Comparison of ENCODE assay signal across 21 mouse cellular contexts in the genomic region with DNA sequence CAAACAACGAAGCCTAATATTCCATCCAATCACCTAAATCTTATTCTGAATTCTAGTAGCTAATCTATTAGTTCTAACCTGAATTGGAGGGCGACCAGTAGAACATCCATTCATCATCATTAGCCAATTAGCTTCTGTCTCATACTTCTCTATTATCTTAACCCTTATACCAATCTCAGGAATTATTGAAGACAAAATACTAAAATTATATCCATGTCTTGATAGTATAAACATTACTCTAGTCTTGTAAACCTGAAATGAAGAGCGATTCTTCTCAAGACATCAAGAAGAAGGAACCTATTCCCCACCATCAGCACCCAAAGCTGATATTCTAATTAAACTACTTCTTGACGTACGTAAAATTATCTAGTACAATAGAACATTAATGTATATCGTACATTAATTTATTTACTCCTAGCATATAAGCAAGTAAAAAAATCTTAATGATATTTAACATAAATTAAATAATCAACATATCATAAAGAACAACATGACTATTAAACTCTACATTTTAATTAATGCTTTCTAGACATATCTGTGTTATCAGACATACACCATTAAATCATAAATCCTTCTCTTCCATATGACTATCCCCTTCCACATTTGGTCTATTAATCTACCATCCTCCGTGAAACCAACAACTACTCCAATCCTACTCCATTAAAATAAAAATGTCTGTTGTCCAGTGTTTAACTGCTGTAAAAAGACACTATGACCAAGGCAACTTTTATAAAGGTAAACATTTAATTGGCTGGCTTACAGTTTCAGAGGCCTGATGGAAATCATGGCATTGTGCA. TPM values are rescaled to one million over a fixed set of nuclear protein-coding genes. Genes with fewer than 3 reads are reported as not detected.
A peak's percentile ranks its signal among the peaks of the same experiment; 100 is the strongest.
DNase-seq lines count a peak whose midpoint lies in the region; ATAC-seq and TF ChIP-seq lines count a peak whose summit lies in the region.
"Had no signal": no experiment of that assay in that cellular context is flagged by ENCODE, and none has a peak within 500 bp of the region (broad histone marks: within the 10 kb centered on the region; RNA-seq: fewer than 3 reads in every experiment).

No protein-coding gene starts in this region.

- H3K9me3 ChIP-seq in kidney, embryonic 16.5 days (ENCODE audit: low read length) = no peaks in the 10 kb centered on the region
- H3K9me3 ChIP-seq in G1E (replicated peaks) = no peaks in the 10 kb centered on the region
- H3K9me3 ChIP-seq: embryonic facial prominence, embryonic 13.5 days; forebrain, embryonic 13.5 days; heart, embryonic 15.5 days; liver, embryonic 12.5 days; neural tube, embryonic 15.5 days had no signal

- 87% methylated on average over 7 of the region's 7 CpGs for WGBS in kidney, embryonic 16.5 days

- no peak for DNase-seq in kidney, adult 18-20 months
- DNase-seq in G1E (ENCODE audit: low spot score) = no peak
- DNase-seq in layer of hippocampus, adult 8-10 months (ENCODE audit: low spot score in 2 of 2) = no peak
- no peak for DNase-seq in spleen, postnatal 14 days (ENCODE audit: low spot score in 2 of 2)
- no peak for DNase-seq in spleen, postnatal 36 days (ENCODE audit: low spot score in 2 of 2)
- DNase-seq: adrenal gland, postnatal 14 days; cerebellum, adult 9-11 months; heart, adult 11 months; kidney, adult 11 months; thymus, adult 18-20 months had no signal

- H3K27me3 ChIP-seq in kidney, embryonic 16.5 days (ENCODE audit: insufficient read depth, low read length) = no peaks in the 10 kb centered on the region
- H3K27me3 ChIP-seq in G1E (ENCODE audit: insufficient read depth, low read length) = no peaks in the 10 kb centered on the region
- H3K27me3 ChIP-seq: embryonic facial prominence, embryonic 13.5 days; forebrain, embryonic 13.5 days; heart, embryonic 15.5 days; liver, embryonic 12.5 days; neural tube, embryonic 15.5 days had no signal

- ATAC-seq in kidney, embryonic 16.5 days (ENCODE audit: low FRiP score, low TSS enrichment) = peak; percentile 65; the same call in 1 of the 2 replicates
- ATAC-seq in G1E (ENCODE audit: extremely low read depth, insufficient number of reproducible peaks, low FRiP score, poor library complexity, severe bottlenecking) = peak; percentile 100
- peak; percentile 100 for ATAC-seq in common myeloid progenitor, adult 5-6 weeks (replicated peaks; ENCODE audit: low read depth, poor library complexity, severe bottlenecking)
- ATAC-seq in megakaryocyte-erythroid progenitor cell, adult 5-6 weeks (replicated peaks; ENCODE audit: low FRiP score, low TSS enrichment, poor library complexity, severe bottlenecking) = peak; percentile 100
- ATAC-seq: forebrain, embryonic 13.5 days; liver, embryonic 12.5 days had no signal

- no peak overlapping the region for H3K4me2 ChIP-seq in kidney, embryonic 16.5 days (replicated peaks; ENCODE audit: low read depth, low read length)
- H3K4me2 ChIP-seq: embryonic facial prominence, embryonic 13.5 days; forebrain, embryonic 13.5 days; heart, embryonic 15.5 days; hindbrain, embryonic 14.5 days; liver, embryonic 12.5 days; neural tube, embryonic 15.5 days had no signal

- no peaks in the 10 kb centered on the region for H3K4me1 ChIP-seq in kidney, embryonic 16.5 days (ENCODE audit: insufficient read depth, low read length)
- H3K4me1 ChIP-seq in G1E (ENCODE audit: insufficient read depth, low read depth, low read length) = no peaks in the 10 kb centered on the region
- H3K4me1 ChIP-seq: embryonic facial prominence, embryonic 13.5 days; forebrain, embryonic 13.5 days; heart, embryonic 15.5 days; liver, embryonic 12.5 days; neural tube, embryonic 15.5 days had no signal

- no peaks in the 10 kb centered on the region for H3K36me3 ChIP-seq in kidney, embryonic 16.5 days (ENCODE audit: insufficient read depth, low read length)
- H3K36me3 ChIP-seq in G1E (replicated peaks) = no peaks in the 10 kb centered on the region
- H3K36me3 ChIP-seq: embryonic facial prominence, embryonic 13.5 days; heart, embryonic 15.5 days; liver, embryonic 12.5 days; neural tube, embryonic 15.5 days had no signal

- TF ChIP-seq CTCF in G1E (IDR thresholded peaks at IDR 0.05; ENCODE audit: low read depth, low read length) = no peak

- H3K4me3 ChIP-seq in kidney, embryonic 16.5 days (ENCODE audit: low read length) = no peak overlapping the region
- H3K4me3 ChIP-seq in G1E (ENCODE audit: low read depth, low read length) = no peak overlapping the region
- H3K4me3 ChIP-seq: embryonic facial prominence, embryonic 13.5 days; forebrain, embryonic 13.5 days; heart, embryonic 15.5 days; liver, embryonic 12.5 days; neural tube, embryonic 15.5 days had no signal

- no peak overlapping the region for H3K27ac ChIP-seq in kidney, embryonic 16.5 days (ENCODE audit: low read length)
- H3K27ac ChIP-seq: embryonic facial prominence, embryonic 13.5 days; forebrain, embryonic 13.5 days; heart, embryonic 15.5 days; hindbrain, embryonic 14.5 days; liver, embryonic 12.5 days; neural tube, embryonic 15.5 days had no signal

- no peak overlapping the region for H3K9ac ChIP-seq in kidney, embryonic 16.5 days (replicated peaks; ENCODE audit: low read length)
- H3K9ac ChIP-seq: embryonic facial prominence, embryonic 13.5 days; forebrain, embryonic 13.5 days; heart, embryonic 15.5 days; hindbrain, embryonic 14.5 days; liver, embryonic 12.5 days; neural tube, embryonic 15.5 days had no signal

RNA-seq across cellular contexts. Expression of gene Tex47, which starts 27.1 kb away (rescaled TPM):
- 0.08 TPM in 1 of 2 replicates, not detected in the other for polyA plus RNA-seq in kidney, embryonic 16.5 days (2015; fragmentation: Nextera tagmentation; extraction: Ambion mirVana)
- not detected in 2 replicates for total RNA-seq in G1E (2014; fragmentation: Nextera tagmentation)
- 0.29 and 0.71 TPM in 2 replicates for total RNA-seq in G1E (2017)
- not detected in 2 replicates for polyA plus RNA-seq in G1E (2012)
- total RNA-seq in common myeloid progenitor, adult 5-6 weeks (2017) = not detected in 2 replicates
- not detected in 2 replicates for total RNA-seq in megakaryocyte-erythroid progenitor cell, adult 5-6 weeks (2014; fragmentation: Nextera tagmentation)
- not detected in 2 replicates for total RNA-seq in megakaryocyte-erythroid progenitor cell, adult 5-6 weeks (2017)
- total RNA-seq in layer of hippocampus, adult 8-10 months (2022) = not detected
- total RNA-seq: adrenal gland, postnatal 14 days; layer of hippocampus, postnatal 14 days; left cerebral cortex, postnatal 36 days had no signal
- polyA plus RNA-seq: embryonic facial prominence, embryonic 13.5 days; liver, embryonic 12.5 days had no signal
